Mouse (Mus musculus) heart, postnatal 0 days (tissue): ENCODE data around the gene Retreg3. TPM values are rescaled to one million over a fixed set of nuclear protein-coding genes. Genes with fewer than 3 reads are reported as not detected.

Source experiments
- ATAC-seq: fragments of 200-750 bp; cut with Nextera tagmentation; 2 replicates; pipeline ENCODE4 v1.8.0; 2017; ENCODE audit warnings: low read depth, moderate number of reproducible peaks, moderate library complexity; ENCODE audit not compliant: insufficient read depth
- DNase-seq: peaks from one replicate; pipeline ENCODE4 v3.0.0-alpha.2; 2016; ENCODE audit warnings: low spot score
- H3K27ac ChIP-seq: fragments of 300-500 bp; sonication (generic); 2 replicates; pipeline ENCODE4 v1.5.1; 2014; ENCODE audit warnings: low read depth, mild to moderate bottlenecking
- H3K27me3 ChIP-seq: fragments of 300-500 bp; sonication (generic); 2 replicates; pipeline ENCODE4 v1.6.1; 2014; ENCODE audit warnings: low read length, mixed read lengths; ENCODE audit not compliant: control insufficient read depth, insufficient read depth
- H3K36me3 ChIP-seq: fragments of 300-500 bp; sonication (generic); replicated peaks from 2 replicates; pipeline ENCODE4 v1.6.1; 2014; ENCODE audit warnings: low read length, mixed read lengths; ENCODE audit not compliant: control insufficient read depth, insufficient read depth
- H3K4me1 ChIP-seq: fragments of 300-500 bp; sonication (generic); 2 replicates; pipeline ENCODE4 v1.6.1; 2014; ENCODE audit warnings: antibody characterized with exemption; ENCODE audit not compliant: control insufficient read depth, insufficient read depth
- H3K4me2 ChIP-seq: fragments of 300-500 bp; sonication (generic); 2 replicates; pipeline ENCODE4 v1.6.1; 2014; ENCODE audit warnings: low read depth, mild to moderate bottlenecking, low read length, moderate library complexity
- H3K4me3 ChIP-seq: fragments of 300-500 bp; sonication (generic); 2 replicates; pipeline ENCODE4 v1.5.1; 2014; ENCODE audit warnings: low read depth, low read length
- H3K9ac ChIP-seq: fragments of 300-500 bp; sonication (generic); replicated peaks from 2 replicates; pipeline ENCODE4 v1.6.1; 2014; ENCODE audit warnings: low read depth, low read length, mixed read lengths
- H3K9me3 ChIP-seq: fragments of 300-500 bp; sonication (generic); replicated peaks from 2 replicates; pipeline ENCODE4 v1.6.1; 2016; ENCODE audit warnings: low read length; ENCODE audit not compliant: control insufficient read depth
- CTCF ChIP-seq: IDR thresholded peaks from 2 replicates; pipeline ENCODE4 v1.5.1; 2016; ENCODE audit warnings: antibody characterized with exemption, control low read depth, low read depth
- EP300 ChIP-seq: IDR thresholded peaks from 2 replicates; pipeline ENCODE4 v1.6.1; 2016; ENCODE audit warnings: antibody characterized with exemption, low read depth
- WGBS: fragments of 180-500 bp; shearing (Covaris S2); extraction: QIAGEN DNeasy Blood & Tissue Kit; methylation state at CpG from one replicate; pipeline ENCODE4 v1.1.7; 2014; 5-methylcytosine and 5-hydroxymethylcytosine counted together
- polyA plus RNA-seq: library from polyadenylated mRNA; unstranded; fragments of >200 nt; fragmentation: Nextera tagmentation; extraction: Ambion mirVana; gene quantifications from 2 replicates; pipeline ENCODE4 v1.2.1, GENCODE M21; 2015
- total RNA-seq: library from RNA; depleted of rRNA; stranded (reverse); fragments of >200 nt; gene quantifications from 2 replicates; pipeline ENCODE4 v1.2.3, GENCODE M21; 2014; ENCODE audit warnings: low replicate concordance

Gene Retreg3
- total and polyA plus RNA-seq, 2 experiments from 2014 or later = 11.3 to 47.6 TPM

DNA sequence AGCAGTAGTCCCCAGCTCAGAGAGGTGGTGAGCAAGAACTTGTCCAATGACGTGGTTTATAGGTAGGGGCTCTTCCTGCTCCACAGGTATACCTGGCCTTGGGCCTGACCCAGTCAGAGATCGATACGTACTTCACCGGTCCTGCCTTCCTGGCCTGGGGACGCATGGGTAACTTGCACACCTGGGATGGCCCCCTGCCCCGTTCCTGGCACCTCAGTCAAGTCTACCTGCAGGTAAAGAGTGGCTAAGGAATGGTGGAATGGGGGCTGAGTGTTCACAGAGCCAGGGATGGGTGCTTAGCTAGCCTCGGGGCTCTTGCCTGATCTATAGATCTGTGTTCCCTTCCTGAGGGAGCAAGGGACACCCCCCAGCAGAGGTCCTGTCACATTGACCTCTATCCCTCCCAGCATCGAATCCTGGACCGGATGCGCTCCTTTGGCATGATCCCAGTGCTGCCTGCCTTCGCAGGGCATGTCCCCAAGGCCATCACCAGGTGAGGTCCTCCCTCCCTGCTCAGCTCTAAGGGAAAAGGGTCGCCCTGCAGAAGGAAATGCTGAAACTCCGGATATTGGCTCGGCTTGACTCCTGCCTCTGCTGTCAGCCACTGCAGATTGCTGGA lies 47.8 kb downstream of the Retreg3 start:
- no peaks in the 10 kb centered on the region for H3K27me3 ChIP-seq
- no peak overlapping the region for H3K4me3 ChIP-seq
- H3K9me3 ChIP-seq = no peaks in the 10 kb centered on the region
- no peak overlapping the region for H3K4me2 ChIP-seq
- H3K4me1 ChIP-seq = peaks cover 7% of the 10 kb centered on the region
- H3K36me3 ChIP-seq = peaks cover 6% of the 10 kb centered on the region; the same call in 1 of the 2 replicates
- DNase-seq = no peak
- no peak for ATAC-seq
- 71% methylated on average over 14 of the region's 14 CpGs for WGBS
- TF ChIP-seq EP300 = no peak
- no peak for TF ChIP-seq CTCF
- no peak overlapping the region for H3K9ac ChIP-seq
- no peak overlapping the region for H3K27ac ChIP-seq

DNA sequence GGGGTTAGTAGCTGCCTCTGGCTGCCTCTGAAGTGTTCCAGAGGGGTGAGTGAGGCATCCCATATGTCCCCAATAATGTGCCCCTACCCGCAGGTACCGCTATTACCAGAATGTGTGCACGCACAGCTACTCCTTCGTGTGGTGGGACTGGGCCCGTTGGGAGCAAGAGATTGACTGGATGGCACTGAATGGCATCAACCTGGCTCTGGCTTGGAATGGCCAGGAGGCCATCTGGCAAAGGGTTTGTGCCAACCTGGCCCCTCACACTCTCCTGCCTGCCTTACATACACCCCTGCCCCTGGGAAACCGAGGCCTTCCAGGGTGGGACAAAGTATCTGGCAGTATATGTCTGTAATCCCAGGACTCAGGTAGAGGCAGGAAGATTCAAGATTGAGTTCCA lies 48.7 kb downstream of the Retreg3 start:
- Histone ChIP-seq H3K4me1 (peaks cover 7% of the 10 kb centered on the region), H3K27ac (no peak overlapping the region), H3K36me3 (no peaks in the 10 kb centered on the region), H3K9ac (no peak overlapping the region), H3K27me3 (no peaks in the 10 kb centered on the region), H3K4me3 (peak overlapping the region; percentile 69; the same call in 1 of the 2 replicates), H3K4me2 (peak overlapping the region; percentile 99; the same call in 1 of the 2 replicates), H3K9me3 (no peaks in the 10 kb centered on the region)
- ATAC-seq = no peak
- TF ChIP-seq CTCF = no peak
- TF ChIP-seq EP300 = no peak
- WGBS = 69% methylated on average over 6 of the region's 6 CpGs
- no peak for DNase-seq

DNA sequence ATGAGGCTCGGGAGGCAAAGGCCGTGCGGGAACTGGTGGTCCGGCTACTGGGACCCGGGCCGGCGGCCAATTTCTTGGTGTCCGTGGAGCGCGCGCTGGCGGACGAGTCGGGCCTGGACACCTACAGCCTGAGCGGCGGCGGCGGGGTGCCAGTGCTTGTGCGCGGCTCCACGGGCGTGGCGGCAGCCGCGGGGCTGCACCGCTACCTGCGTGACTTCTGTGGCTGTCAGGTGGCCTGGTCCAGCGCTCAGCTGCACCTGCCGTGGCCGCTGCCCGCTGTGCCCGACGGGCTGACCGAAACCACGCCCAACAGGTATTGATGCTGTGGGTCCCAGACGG lies 49.5 kb downstream of the Retreg3 start:
- WGBS = under 1% methylated on average over 28 of the region's 36 CpGs
- Histone ChIP-seq H3K9me3 (no peaks in the 10 kb centered on the region), H3K4me3 (peak overlapping the region; percentile 69), H3K27me3 (no peaks in the 10 kb centered on the region), H3K27ac (peak overlapping the region; percentile 54), H3K9ac (peak overlapping the region; percentile 65), H3K4me1 (peaks cover 9% of the 10 kb centered on the region), H3K36me3 (no peaks in the 10 kb centered on the region), H3K4me2 (peak overlapping the region; percentile 99)
- DNase-seq = no peak
- TF ChIP-seq CTCF (no peak), EP300 (no peak)
- ATAC-seq = peak; percentile 47

DNA sequence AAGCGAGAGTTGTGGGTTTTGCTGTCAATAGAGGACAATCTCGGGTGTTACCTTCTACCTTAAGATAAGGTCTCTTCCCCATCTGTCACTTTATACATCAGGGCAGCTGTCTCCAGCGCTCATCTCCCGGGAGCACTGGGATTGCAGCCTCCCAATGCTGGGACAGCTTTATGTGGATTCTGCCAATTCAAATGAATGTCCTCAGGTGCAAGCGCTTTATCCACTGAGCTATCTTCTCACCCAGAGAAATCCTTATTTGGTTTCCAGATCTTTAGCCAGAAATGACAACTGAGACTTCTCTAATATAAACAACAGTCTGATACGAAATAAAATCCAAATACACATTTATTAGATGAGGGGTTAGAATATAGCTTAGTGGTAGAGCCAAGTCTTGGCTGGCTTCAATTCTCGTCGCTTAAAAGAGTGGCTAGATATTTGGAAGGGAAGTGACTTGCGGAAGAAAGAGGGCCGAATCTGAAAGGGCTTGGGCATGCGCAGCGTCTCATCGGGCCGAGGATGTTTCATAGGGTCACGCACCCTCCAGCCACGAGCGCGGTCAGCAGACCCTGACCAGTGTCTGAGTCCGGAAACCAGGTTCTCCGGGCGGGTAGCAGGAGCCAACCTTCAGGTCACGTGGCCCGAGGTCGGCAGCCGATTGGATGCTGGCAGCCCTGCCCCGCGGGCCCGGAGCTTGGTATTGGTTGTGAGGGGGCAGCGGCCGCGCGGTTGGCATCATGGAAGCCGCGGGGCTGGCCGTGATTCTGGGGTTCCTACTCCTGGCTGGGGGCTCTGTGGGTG lies 50.1 kb downstream of the Retreg3 start, which contains the start of gene Naglu:
TSS of gene Naglu (plus strand) at position 622 of the 798 bp plus-strand sequence.
- TF ChIP-seq CTCF = no peak
- TF ChIP-seq EP300 = peak; percentile 72
- 4% methylated on average over 35 of the region's 35 CpGs for WGBS
- H3K9me3 ChIP-seq = no peaks in the 10 kb centered on the region

DNA sequence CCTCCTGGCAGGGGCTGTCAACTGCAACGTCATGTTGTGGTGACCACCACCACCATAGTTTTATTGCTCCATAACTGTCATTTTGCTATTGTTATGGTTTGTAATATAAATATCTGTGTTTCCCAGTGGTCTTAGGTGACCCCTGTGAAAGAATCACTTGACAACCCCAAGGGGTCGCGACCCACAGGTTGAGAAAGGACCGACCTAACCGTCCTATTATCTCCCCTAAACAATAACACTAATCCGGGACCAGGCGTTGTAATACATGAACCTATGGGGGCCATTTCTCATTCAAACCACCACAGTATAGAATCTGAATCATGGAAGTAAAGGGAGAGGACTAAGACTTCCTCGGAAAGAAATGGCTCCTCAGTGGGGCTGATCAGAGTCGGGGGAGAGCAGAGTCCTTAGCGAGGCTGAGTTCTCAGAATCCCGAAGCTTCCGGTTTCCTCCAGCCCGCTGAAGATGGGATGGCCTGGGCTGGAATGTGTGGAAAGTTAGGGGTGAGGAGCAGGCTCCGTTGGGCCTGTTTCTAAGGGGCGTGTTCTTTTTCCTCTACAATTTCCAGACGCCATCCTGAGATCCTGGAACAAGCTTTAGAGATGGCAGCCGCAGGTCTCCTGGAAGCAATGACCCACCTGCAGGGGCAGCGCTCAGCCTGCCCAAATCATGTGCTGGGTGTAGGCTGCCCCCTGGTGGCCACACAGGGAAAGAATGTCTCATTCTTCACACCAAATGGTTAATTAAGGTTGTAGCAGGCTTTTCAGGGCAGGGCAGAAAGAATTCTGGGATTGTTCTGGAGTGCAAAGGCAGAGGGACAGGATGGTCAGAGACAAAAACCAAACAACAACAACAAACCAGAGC lies 52.9 kb downstream of the Retreg3 start:
- peaks cover 37% of the 10 kb centered on the region for H3K4me1 ChIP-seq
- H3K27me3 ChIP-seq = no peaks in the 10 kb centered on the region
- peak overlapping the region; percentile 13; the same call in 1 of the 2 replicates for H3K4me3 ChIP-seq
- H3K9me3 ChIP-seq = no peaks in the 10 kb centered on the region
- 15% methylated on average over 18 of the region's 18 CpGs for WGBS
- H3K36me3 ChIP-seq = peaks cover 6% of the 10 kb centered on the region; the same call in 1 of the 2 replicates
- TF ChIP-seq CTCF = peak; percentile 98
- TF ChIP-seq EP300 = no peak
- ATAC-seq = no peak
- H3K4me2 ChIP-seq = peak overlapping the region; percentile 51
- peak overlapping the region; percentile 18; the same call in 1 of the 2 replicates for H3K27ac ChIP-seq
- DNase-seq = peak; percentile 62
- H3K9ac ChIP-seq = no peak overlapping the region

More for the DNA sequence above, 50.1 kb downstream of the Retreg3 start, which contains the start of gene Naglu:
- Histone ChIP-seq H3K36me3 (no peaks in the 10 kb centered on the region), H3K4me2 (peak within 1 kb of the TSS; percentile 99), H3K27me3 (no peaks in the 10 kb centered on the region), H3K4me3 (peak within 1 kb of the TSS; percentile 69), H3K27ac (peak within 1 kb of the TSS; percentile 54), H3K4me1 (peaks cover 14% of the 10 kb centered on the region), H3K9ac (peak within 1 kb of the TSS; percentile 65)
- peak; percentile 91 for DNase-seq
- ATAC-seq = peak; percentile 88
